Mouse (Mus musculus): ENCODE measurements around the gene Sumf1.
A peak's percentile ranks its signal among the peaks of the same experiment; 100 is the strongest.

Sumf1 gene

DNA sequence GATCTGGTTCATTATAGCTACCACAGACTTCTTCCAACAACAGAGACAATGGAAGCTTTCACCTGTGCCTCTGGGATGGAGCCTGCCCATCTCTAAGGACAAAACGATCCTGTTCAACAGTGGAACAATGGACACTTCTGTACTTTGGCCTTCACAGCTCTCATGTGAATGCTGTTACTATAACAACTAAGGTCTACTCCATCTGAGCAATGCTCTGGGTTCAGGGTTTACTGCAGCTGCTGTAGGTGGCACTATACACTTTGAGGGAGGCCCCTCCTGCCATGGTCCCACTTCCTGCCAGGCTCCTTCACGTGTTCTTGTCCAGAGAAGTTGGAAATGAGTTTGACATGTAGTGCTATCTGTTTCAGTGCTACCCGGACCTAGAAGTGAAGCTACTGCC is 36.9 kb downstream of the Sumf1 start:
- DNase-seq (ENCODE audit: low spot score): no peak

- DNase-seq (ENCODE audit: low spot score): no peak
Measured at GRCm38 (mm10) chr6:108146637-108147036, 38.7 kb downstream of the Sumf1 start.

DNA sequence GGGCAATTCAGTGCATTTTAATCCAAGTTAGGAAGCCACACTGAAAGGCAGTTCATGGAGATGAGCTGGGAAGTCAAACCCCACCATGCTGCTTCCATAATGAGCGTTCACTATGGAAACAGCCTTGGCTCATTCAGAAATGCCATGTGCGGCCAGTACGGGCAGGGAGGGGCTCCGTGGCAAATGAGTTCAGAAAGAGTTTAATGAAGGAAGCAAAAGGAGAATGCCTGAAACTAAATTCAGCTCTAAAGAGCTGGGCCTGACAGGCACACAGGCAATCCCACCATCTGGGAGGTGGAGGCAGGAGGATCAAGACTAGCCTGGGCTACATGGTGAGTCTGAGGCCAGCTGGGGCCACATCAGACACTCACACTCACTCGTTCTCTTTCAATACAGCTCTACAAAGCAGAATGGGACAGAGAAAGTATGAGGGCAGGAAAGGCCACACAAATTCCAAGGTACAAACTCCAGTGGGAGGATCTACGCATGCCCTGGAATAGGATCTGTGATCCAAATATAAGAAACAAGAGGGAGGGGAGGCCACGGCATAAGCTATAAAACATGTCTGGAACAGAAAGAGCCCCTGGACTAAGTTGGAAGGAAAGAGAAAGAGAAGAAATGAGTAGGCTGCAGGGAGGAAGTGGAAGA is 39.3 kb downstream of the Sumf1 start:
- no peak for DNase-seq (ENCODE audit: low spot score)

DNA sequence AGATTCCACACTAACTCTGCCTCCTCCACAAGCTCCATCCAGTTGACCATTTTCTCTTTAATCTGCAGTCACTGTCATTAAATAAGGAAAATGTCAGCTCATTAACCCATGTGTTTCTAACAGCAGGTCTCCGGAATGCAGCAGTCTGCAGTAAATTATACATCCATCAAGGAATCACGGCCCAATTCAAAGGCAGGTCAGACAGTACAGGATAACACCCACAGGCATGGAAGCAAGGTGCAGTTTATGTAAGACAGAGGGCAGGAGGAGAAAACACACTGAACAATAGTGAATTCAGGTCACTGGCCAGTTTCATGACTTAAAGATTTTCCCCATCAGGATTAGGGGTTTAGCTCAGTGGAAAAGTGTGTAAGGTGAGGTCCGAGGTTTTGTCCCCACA is 40.1 kb downstream of the Sumf1 start:
- no peak for DNase-seq (ENCODE audit: low spot score)

DNA sequence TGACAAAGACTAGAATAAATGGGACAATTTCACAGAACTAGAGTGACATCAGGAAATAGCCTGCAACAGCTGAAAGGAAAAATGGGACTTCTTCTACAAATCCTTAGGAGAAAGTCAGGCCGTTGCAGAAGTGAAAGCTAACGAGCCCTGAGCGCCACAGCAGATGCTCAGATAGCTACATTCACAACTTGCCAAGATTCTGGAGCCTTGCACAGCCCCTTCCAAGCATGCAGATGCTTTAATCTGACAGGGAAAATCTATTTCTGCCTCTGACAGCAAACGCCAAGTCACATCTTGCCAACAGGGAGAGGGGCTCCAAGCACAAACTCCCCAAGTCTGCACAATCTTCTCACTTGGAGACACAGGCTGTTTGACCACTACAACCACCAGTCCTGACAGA is 42.6 kb downstream of the Sumf1 start:
- no peak for DNase-seq (ENCODE audit: low spot score)

DNA sequence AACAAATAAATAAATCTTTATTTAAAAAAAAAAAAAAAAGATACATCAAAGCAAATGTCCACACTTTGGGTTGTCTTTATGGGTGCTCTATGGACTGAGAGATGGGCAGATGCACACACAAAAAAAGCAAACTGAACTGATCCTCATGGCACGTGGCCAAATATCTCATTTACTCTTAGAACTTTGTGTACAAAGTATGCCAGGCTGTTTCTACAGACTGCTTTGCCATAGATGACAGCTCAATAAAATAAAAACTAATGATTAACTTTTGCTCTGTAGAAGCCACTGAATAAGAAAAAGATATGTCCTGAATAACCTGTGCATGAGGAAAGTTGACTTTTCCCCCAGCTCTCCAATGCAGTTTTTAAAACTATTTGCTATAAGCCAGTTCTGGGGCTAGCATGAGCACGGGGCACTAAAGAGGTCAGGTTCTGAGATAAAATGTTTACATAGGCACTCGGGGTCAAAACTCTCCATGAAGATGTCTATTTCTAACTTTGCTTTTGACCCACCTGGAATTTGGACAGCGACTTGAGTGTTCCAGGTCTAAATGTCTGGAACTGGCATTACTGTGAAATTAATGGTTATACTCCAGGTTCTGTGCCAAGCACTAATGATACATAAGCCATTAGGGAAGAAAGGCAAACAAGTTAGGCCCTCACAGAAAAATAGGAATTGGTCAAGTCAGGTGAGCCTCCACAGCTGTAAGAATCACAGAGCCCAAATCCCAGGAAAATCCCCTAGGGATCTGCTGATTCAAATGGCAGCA is 44.5 kb downstream of the Sumf1 start:
- DNase-seq (ENCODE audit: low spot score): no peak

GRCm38 (mm10) chr6:108137031-108137430 is 48.4 kb downstream of the Sumf1 start:
- no peak for DNase-seq (ENCODE audit: low spot score)

DNA sequence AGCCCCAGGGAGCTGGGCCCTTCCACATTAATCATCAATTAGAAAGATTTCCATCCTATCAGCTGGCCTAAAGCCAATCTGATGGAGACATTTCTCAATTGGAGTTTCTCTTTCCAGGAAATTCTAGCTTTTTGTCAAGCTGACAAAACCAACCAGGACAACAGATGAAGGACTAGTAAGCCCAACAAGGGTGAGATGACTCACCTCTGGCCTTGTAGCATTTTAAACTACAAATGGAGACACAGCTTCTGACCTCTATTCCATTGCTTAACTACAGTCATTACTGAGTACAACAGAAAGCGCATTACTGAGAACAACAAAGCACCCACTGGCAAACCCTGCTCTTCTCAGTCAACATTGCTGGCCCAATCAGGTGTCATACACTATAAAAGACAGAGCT is 49.1 kb downstream of the Sumf1 start:
- DNase-seq (ENCODE audit: low spot score): no peak

DNA sequence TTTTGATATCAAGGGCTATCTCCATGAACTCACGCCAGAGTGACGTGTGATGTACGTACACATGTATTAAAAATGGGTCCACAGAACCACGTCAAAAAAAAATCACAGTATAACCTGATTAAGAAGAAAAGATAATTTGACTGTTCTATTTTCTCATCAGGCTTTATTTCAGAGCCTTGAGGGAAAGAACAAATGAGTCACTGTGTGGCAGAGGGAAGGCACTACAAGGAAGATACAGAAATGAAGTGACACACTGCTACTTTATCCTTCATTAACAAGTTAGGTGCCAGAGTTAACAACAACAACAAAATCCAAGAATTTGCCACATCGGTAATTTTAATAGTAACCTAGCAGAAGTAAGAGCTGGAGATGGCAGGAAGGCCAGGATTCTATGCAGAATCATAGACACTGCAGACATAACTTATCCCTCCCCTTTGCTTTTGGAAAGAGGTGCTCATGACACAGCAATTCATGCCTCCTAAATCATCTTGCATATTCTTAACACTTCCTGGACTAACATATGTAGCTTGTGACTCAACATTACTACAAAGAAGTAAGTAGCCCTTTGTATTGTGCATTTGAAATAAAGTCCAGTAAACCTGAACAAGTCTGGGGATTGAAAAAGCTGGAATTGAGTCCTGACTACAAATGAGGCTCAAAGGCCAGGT is 53.0 kb downstream of the Sumf1 start:
- DNase-seq (ENCODE audit: low spot score): no peak

DNA sequence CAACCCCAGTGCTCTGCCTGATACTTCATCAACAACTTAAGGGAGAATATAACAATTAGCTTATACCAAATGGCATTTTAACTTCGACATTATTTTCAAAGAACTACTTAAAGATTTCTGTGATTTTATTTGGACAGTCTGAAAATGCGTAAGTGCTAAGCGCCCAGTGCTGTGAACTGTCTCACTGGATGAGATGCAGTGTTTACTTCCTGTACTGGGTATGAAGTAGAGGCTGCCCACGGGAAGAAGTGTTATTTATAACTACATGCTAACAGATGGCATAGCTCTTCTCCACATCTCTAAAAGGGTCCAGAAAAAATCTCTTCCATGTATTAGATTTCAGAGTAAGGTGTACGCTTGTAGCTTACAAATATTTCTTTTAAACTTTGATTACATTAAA is 54.7 kb downstream of the Sumf1 start:
- DNase-seq (ENCODE audit: low spot score): no peak

DNA sequence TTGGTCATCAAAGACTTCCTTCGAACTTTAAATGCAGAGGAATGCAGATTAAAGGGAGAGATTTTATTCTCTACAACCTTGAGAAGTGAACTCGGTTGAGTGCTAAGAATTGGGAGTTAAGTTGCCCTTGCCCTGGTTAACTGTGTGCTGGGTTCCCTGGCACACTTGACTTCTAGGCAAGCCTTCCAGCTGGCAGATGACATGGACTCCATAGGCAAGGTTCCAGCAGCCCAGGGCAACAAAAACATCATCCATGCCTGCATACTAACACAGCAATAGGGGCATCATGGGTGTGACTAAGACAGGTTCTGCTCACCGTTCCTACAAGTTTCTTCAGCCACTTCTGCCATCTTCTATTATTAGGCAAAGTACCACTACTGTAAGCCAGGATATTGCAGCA is 58.8 kb downstream of the Sumf1 start:
- no peak for DNase-seq (ENCODE audit: low spot score)

DNA sequence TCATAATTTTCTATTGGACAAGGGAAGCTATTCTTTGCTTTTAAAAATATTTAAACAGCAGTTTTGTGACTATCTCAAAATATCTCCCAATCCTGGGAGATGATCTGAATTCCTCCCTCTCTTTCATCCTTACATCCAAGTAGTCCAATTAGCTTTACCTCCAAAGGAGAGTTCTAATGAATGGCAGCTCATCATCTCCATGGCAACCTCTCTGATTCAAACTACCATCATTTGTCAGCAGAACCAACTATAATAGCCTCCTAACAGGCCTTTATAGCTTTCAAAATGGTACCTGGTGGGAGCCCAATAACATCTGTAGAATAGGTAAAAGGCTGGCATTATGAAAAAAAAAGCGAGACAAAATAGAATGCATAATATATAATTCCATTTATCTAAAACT is 59.9 kb downstream of the Sumf1 start:
- DNase-seq (ENCODE audit: low spot score): no peak

DNA sequence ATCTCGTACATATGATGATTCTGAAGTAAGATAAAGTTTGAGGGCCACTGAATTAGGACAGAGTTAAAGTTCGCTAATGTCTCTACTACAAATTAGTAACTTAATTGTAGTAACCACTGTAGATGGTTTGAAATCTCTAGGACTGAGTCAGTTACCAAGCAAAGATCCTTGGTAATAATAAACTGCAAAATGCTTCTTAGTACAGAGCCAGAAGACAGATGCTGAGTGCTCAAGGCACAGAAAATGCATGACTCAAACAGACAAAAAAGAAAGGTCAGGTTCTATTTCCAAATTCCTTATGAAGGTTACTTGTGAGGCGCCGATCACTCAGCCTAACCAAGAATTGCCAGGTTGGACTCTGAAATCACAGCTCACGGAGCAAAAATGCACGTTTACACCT is 67.5 kb downstream of the Sumf1 start:
- DNase-seq (ENCODE audit: low spot score): no peak

DNA sequence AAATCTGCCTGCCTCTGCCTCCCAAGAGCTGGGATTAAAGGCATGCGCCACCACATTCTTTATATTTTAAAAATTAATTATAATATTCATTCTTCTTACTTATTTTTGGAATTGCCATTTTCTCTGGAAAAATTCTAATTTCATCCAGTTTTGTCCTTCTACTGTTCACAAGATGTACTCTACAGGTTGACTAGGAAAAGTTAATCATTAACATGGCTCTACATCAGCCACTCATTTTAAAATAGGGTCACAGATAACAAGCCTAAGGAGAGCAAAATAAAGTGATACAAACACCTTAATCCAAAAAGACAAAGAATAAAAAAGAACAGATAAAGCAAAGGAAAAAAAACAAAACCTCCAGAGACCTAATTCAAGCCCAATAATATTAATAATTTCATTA is 70.4 kb downstream of the Sumf1 start:
- no peak for DNase-seq (ENCODE audit: low spot score)

DNA sequence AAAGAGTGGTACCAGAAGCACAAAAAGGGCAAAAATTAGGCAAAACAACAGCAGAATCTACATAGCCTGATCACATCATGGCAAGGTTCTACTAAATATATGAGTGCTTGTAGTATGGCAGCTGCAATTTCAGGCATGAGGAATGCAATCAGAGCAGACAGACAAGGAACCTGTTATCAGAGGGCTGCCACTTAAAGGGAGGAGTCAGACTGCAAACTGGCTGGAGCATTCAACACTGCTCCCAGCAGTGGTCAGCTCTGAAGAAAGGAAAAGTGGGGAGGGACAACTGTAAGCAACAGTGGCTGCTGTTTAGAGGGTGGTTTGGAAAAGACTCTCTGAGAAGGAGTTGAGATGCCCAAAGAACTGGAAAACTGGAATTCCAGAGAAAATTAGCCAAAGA is 73.7 kb downstream of the Sumf1 start:
- no peak for DNase-seq (ENCODE audit: low spot score)

DNA sequence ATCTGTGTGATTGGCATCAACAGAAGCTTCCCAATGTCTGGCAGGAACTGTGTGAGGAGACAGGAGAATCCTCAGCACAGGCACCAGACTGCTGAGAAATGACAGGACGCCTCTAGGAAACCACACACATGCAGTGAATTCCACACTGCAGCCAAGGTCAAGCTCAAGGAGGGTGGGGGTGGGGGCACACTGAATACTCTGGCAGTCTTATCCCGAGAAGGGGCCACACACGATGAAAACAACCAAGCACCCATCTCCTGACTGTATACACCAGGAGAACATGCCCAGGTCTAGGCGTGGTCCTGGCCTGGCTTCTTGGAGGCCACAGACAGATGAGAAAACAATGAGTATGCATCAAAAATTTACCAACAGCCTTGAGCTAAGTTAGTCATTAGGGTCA is 75.0 kb downstream of the Sumf1 start:
- no peak for DNase-seq (ENCODE audit: low spot score)

DNA sequence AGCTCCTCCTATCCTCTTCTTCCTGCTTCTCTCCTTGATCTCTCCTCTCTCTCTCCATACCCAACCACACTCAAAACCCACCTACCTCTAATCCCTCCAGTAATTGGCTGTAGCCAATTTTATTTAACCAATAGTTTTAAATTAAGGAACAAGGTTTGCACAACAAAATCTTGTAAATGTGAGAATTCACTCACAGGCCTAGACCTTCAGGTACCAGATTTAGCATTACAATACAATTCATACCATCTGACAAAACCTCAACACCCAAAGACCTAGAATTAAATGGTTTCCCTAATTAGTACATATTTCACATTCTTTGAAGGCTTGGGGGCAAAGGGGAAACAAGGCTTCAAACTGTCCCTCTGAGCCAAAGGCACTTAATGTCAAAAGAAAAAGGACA is 78.0 kb downstream of the Sumf1 start:
- no peak for DNase-seq (ENCODE audit: low spot score)

- DNase-seq (ENCODE audit: low spot score): no peak
Measured at GRCm38 (mm10) chr6:108101936-108102830, 83.2 kb downstream of the Sumf1 start.

- no peak for DNase-seq (ENCODE audit: low spot score)
Measured at GRCm38 (mm10) chr6:108098846-108099217, 86.5 kb downstream of the Sumf1 start.

- DNase-seq (ENCODE audit: low spot score): peak; percentile 84
Measured at GRCm38 (mm10) chr6:108098171-108098845, 87.1 kb downstream of the Sumf1 start.

DNA sequence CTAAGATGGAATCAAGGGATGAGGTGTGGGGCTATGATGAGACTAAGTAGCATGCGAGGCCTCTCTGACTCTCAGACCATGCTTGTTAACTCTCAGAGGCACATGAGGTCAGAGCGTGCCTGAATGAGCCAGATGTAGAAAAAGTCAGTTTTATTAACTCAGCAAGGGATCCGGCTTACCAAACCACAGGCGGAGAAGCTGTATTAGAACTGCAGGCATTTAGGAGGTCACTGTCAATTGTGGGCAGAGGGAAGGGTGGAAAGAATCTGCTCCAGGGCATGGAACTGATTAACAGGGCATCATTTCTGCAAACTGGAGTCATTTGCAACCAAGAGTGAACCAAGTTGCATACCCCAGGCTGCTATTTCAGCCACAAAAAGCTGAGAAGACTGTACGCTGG is 89.9 kb downstream of the Sumf1 start:
- no peak for DNase-seq (ENCODE audit: low spot score)

DNA sequence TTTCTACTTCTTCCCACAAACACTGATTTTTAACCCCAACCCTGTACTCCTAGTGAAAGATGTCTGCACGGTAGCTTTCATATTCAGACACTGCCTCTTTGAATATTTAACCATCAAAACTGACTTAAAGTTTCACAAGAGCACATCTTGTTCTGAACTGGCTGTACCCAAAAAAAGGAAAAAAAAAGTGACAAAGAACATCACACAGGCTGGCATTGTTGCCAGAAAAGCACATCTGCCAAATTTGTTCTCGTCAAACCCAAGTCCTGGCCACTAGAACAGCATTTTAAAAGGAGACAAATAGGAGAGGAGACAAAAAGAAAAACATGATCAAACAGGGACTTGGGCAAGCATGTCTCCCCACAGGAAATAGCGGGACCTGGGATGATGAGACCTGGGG is 91.9 kb downstream of the Sumf1 start:
- peak; percentile 8 for DNase-seq (ENCODE audit: low spot score)

Measured in lung, postnatal 25 days (tissue).